Mouse (Mus musculus) C2C12 (cell line): ENCODE measurements at regions not wholly inside any gene's neighbourhood (a gene's known extent, or its start where the extent isn't known, plus 50 kb on each side); places are given as distances from the start of the nearest gene placed in this dataset.

Experiments used
- CEBPB ChIP-seq: IDR thresholded peaks from one replicate; pipeline ENCODE4 v1.6.1; 2011; ENCODE audit warnings: low read depth, mild to moderate bottlenecking, control low read depth, moderate library complexity
- CTCF ChIP-seq: IDR thresholded peaks from one replicate; pipeline ENCODE4 v1.5.1; 2011; ENCODE audit not compliant: control insufficient read depth, insufficient read depth, insufficient read length
- FOSL1 ChIP-seq: IDR thresholded peaks from one replicate; pipeline ENCODE4 v1.8.0; 2011; ENCODE audit warnings: mild to moderate bottlenecking, low read length; ENCODE audit not compliant: poor library complexity, insufficient read depth, severe bottlenecking
- MAX ChIP-seq: IDR thresholded peaks from one replicate; pipeline ENCODE4 v1.6.1; 2011; ENCODE audit warnings: mild to moderate bottlenecking, control low read depth
- MYOG ChIP-seq: IDR thresholded peaks from one replicate; pipeline ENCODE4 v1.6.1; 2011; ENCODE audit not compliant: control insufficient read depth, insufficient read length; ENCODE audit errors: extremely low read depth
- USF1 ChIP-seq: IDR thresholded peaks from one replicate; pipeline ENCODE4 v1.6.1; 2011; ENCODE audit warnings: low read depth, mild to moderate bottlenecking, control low read depth, moderate library complexity

DNA sequence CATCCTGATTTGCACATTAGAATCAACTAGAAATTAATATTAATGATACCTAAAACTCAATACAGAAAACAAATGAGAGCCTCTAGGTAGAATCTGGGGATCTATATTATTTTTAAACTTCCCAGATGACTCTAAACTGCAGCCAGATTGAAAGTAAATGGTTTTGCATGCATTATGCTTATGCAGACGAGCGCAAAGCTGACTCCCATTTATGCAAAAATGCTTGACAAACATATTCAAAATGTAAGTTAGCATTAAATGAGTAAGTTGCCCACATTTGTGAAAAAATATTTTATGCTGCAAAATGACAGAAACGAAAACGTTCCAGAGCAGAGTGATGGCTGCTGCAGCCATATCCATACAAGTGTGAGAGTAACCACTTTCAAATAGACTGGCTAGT, 757.7 kb upstream of the Dppa4 start:
- TF ChIP-seq CTCF: no peak
- TF ChIP-seq MAX: no peak
- no peak for TF ChIP-seq USF1
- TF ChIP-seq CEBPB: no peak
- no peak for TF ChIP-seq MYOG
- TF ChIP-seq FOSL1: no peak
